Mouse (Mus musculus) kidney, adult 9 months (tissue): ENCODE data around the gene Fam198a.
"Not testable (repeated sequence)": the region's sequence is repeated elsewhere in the genome, so short reads cannot be mapped to it uniquely, and the experiment has no call there.

Source experiments
- DNase-seq: peaks from one replicate; pipeline ENCODE4 v3.0.0; 2022

The Fam198a gene

DNA sequence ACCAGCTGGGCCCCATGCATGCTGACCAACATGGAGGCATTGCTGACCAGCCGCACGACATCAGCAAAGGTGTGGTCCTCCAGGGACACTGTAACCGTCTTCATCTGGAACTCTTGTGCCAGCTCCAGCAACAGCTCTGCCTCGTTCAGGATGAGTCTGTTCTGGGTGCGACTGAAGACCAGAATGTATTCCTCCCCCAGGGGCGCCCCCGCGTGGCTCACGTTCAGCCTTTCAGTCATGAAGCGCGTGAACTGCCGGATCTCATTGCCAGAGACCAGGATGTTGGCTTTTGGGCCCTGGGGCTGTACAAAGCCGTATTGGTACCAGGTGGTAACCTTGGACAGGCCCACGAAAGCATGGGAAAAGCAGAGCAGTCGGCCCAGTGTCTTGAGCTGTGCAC lies 31.9 kb downstream of the Fam198a start:
- no peak for DNase-seq

GRCm38 (mm10) chr9:121983504-121983903 lies 32.7 kb downstream of the Fam198a start:
- peak; percentile 67 for DNase-seq

GRCm38 (mm10) chr9:121984465-121985461 lies 34.0 kb downstream of the Fam198a start:
- peak; percentile 64 for DNase-seq

- DNase-seq: no peak
These were observed 38.1 kb downstream of the Fam198a start for GRCm38 (mm10) chr9:121988910-121989309.

GRCm38 (mm10) chr9:121989536-121989935 lies 38.7 kb downstream of the Fam198a start:
- no peak for DNase-seq

DNA sequence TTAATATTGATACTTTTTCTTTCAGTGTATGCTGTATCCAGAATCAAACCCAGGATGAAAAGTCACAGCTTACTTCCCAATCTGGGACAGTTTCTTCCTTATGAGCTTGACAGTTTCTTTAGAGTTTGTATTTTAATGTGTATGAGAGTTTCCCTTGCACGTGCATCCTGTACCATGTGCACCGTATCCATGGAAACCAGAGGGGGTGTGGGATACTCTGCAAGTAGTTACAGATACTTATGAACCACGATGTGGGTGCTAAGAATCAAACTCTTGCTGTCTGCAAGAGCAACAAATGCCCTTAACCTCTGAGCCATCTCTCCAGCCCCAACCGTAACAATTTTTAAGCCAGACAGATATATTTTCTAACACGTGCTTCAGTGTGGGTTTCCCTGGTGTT lies 40.3 kb downstream of the Fam198a start:
- DNase-seq: no peak

- no peak for DNase-seq
These were observed 42.3 kb downstream of the Fam198a start for GRCm38 (mm10) chr9:121993047-121993446.

GRCm38 (mm10) chr9:121995077-121995476 lies 44.3 kb downstream of the Fam198a start:
- DNase-seq: no peak

DNA sequence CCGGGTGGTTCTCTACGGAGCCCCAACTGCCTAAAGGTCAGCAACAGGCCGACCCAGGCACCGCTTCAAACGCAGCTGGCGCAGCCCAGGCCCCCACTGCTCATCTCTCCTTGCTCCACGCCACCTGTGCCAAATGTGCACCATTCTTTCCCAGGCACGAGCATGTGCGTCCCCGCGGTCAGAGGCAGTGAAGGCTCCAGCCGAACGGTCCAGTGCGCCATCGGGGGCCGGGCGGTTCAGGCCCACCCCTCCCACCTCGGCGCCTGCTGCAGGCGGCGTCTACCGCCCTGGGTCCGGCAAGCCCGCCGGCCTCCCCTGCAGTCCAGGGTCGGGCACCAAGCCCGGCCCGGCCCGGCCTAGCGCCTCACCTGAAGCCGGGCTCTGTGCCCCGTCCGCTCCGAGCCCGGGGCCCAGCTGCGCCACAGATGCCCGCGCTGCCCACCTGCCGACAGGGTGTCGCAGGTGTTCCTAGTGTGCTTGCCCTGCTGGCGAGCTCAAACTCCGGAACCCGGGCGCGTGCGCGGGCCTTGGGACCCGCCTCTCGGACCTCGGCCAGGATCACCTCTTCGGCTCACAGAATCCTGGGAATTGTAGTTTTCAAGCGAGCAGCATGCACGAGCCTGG lies 44.8 kb downstream of the Fam198a start:
- DNase-seq: peak; percentile 93

GRCm38 (mm10) chr9:121997010-121997409 lies 46.2 kb downstream of the Fam198a start, which contains the start of gene Pomgnt2:
Gene Pomgnt2 (minus strand): TSS chr9:121997110.
- DNase-seq: no peak

DNA sequence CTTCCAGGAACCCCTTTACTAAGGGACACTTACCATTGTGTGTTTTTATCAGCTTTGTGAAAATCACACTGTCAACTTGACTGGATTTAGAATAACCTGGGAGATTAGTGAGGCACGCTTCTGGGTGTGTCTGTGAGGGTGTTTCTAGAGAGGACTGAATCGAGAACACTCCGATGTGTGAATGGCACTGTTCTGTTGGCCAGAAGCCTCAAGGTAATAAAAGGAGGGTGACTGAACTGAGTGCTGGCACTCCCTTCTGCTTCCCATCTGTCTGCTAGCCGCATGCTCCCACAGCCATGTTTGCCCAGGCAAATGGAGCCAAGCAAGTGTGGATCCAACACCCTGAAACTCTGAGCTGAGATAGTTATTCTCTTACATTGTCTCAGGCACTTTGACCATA lies 47.2 kb downstream of the Fam198a start:
- no peak for DNase-seq

DNA sequence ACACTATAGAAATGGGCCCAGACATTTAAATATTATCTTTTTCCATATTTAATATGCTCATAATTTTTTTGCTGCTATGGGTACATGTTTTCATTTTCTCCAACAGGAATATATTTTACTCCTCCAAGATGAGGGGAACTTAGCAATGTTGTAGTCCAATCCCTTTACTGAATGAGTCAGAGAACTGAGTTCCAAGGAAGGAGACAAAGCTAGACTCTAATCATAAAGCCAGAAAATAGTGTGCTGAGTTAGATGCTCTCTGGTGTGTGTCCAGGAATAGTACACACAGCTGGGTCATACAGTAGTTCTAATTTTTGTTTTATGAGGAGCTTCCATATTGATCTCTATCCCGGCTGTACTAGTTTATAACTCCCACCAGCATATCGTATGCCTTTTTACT lies 55.4 kb downstream of the Fam198a start:
- DNase-seq: no peak

DNA sequence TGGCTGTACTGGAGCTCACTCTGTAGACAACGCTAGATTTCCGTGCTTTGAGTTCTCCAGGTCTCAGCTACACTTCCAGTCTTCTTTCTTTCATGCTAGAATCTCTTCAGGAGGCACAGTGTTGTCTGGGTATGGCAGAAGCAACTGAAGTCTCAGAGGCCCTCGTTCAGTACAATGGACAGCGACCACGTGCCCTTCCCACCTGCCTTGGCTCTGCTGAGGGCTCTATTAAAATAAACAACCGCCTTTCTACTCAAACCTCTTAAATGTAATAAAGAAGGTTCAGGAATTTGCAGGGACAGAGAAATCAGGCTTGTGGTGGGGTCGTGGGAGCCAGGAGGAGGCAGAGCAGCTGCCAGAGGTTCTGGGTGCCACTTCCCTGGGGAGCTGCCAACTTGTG lies 55.8 kb downstream of the Fam198a start:
- DNase-seq: peak; percentile 46

GRCm38 (mm10) chr9:122008876-122009275 lies 58.1 kb downstream of the Fam198a start:
- DNase-seq: no peak

- DNase-seq: no peak
These were observed 60.0 kb downstream of the Fam198a start for GRCm38 (mm10) chr9:122010751-122011150.

DNA sequence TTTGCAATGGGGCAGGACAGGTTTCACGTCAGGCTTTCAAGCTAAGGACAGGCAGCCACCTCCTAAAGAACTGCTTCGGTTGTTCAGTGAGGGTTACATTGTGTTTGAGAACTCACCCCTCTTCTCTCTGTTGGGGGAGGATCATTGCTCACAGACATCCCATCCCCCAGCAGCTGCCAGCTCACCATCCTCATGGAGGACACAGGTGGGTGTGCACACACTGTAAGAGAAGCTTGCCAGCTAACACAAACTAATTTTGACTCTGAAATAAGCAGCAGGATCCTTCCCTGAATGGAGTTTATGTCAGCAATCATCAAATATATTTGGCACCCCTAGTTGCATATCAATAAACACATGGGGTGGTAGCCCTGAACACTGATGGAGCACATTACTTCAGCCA lies 62.0 kb downstream of the Fam198a start:
- DNase-seq: no peak

DNA sequence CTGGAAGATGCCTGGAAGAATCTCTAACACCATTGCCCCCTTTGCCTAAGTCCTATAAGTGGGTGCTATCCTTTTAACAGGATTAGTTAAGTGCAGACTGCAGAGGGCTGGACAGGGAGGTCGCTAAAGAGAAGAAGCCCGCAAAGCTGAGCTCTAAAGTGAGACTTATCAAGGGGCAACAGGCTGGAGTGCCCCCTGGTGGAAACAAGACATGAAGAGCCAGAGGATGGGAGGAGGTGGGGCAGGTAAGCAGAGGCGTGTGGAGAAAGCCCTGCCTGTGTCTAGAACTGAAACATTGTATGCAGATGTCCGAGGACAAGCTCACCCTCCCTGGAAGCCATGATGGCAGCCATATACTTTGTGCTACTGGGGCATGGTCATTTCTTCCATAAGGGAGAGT lies 62.8 kb downstream of the Fam198a start:
- no peak for DNase-seq

GRCm38 (mm10) chr9:122014241-122014667 lies 63.5 kb downstream of the Fam198a start:
- peak; percentile 87 for DNase-seq

DNA sequence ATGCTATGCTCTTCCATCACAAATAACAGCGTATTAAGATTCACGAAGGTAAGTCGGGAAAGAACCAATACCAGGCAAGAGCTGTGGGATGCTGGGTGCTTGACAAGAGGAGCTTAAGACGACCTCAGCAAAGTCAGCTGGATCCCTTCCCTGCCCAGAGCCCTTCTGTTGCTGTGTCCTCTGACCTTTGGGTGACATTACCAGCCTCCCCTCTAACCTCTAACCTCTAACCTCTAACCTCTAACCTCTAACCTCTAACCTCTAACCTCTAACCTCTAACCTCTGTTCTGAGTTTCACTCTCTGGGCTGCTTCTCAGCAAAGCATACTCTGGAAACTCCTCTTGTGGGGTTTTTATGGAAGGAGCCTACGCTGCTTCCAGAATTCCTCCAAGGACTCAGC lies 67.3 kb downstream of the Fam198a start:
- DNase-seq: no peak

- peak; percentile 84 for DNase-seq
These were observed 68.1 kb downstream of the Fam198a start for GRCm38 (mm10) chr9:122018782-122019395.

DNA sequence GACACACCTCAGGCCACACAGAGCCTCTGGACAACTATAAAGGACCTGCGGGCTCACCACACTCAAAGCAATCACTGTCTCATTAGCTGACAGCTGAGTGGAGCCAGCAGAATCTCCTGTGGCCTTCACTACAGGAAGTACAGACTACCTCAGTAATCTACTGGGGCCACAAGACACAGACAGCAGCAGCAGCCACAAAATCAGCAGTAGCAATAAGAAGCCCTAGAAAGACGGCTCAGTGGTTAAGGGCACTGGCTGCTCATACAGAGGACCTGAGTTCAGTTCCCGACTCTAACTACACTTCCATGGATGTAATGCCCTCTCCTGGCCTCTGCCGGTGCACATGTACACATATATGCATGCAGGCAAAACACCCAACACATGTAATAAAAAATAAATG lies 69.5 kb downstream of the Fam198a start:
- no peak for DNase-seq

GRCm38 (mm10) chr9:122021171-122021570 lies 70.4 kb downstream of the Fam198a start:
- DNase-seq: not testable (repeated sequence)

DNA sequence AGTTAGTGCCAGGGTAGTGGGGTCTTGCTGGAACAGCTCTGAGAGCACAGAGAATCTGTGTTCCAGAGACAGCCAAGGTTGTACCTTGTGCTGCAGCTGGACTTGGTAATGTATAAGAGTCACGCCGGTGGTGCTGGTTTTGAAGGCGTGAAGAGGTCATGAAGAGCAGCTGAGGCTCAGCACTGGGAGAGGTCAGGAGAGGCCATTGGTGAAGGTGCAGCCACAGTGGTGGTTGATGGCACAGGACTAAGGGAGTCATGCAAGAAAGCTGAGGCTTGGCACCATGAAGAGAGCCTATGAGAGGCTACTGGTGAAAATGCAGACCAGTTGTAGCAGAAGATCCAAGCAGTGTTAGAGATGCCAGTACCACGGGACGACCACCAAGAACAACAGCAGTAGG lies 70.8 kb downstream of the Fam198a start:
- no peak for DNase-seq

GRCm38 (mm10) chr9:122022776-122023175 lies 72.0 kb downstream of the Fam198a start:
- DNase-seq: peak; percentile 98
